11 mouse cellular contexts compared by ENCODE assay signal in the genomic region with DNA sequence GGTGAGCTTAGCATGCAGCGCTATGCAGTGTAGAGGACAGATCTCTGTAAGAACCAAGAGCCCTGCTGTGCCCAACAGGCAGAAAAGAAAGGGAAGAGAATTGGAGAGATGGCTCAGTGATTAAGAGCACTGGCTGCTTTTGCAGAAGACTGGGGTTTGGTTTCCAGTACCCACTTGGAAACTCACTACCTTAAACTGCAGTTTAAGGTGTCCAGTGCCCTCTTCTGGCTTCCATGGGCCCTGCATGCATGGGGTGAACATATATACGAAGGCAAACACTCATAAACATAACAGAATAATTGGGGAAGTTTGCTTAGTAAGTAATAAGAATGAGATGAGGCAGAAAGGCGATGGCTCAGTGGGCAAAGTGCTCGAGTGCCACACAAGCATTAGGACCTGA.
DNase-seq lines count a peak whose midpoint lies in the region; ATAC-seq and TF ChIP-seq lines count a peak whose summit lies in the region.
"Had no signal": no experiment of that assay in that cellular context is flagged by ENCODE, and none has a peak within 500 bp of the region (broad histone marks: within the 10 kb centered on the region; RNA-seq: fewer than 3 reads in every experiment).

No protein-coding gene starts in this region.

- H3K9me3 ChIP-seq in CH12.LX (replicated peaks; ENCODE audit: low read length), result peaks cover 7% of the 10 kb centered on the region
- H3K9me3 ChIP-seq in liver, embryonic 11.5 days (ENCODE audit: control insufficient read depth, low read length), result no peaks in the 10 kb centered on the region
- H3K9me3 ChIP-seq: limb, embryonic 13.5 days had no signal

- ATAC-seq in liver, embryonic 11.5 days (replicated peaks; ENCODE audit: low FRiP score), result no peak
- no peak for ATAC-seq in erythroid progenitor cell, adult 5-6 weeks (replicated peaks; ENCODE audit: low FRiP score, poor library complexity, severe bottlenecking)
- ATAC-seq in CD4-positive, CD25-positive, alpha-beta regulatory T cell, adult 4 months, result no peak
- ATAC-seq: Patski had no signal

- H3K27me3 ChIP-seq in kidney, adult 2 months (replicated peaks; ENCODE audit: control insufficient read depth, insufficient read depth, low read length), result no peaks in the 10 kb centered on the region
- H3K27me3 ChIP-seq in CH12.LX (replicated peaks), result no peaks in the 10 kb centered on the region
- no peaks in the 10 kb centered on the region for H3K27me3 ChIP-seq in liver, embryonic 11.5 days (replicated peaks; ENCODE audit: control insufficient read depth, insufficient read depth, low read length)
- H3K27me3 ChIP-seq: limb, embryonic 13.5 days; Patski had no signal

- dilution Hi-C loops in CH12.LX (cut with MboI; ENCODE audit: extremely low pct_ligation_motif_present, extremely low pct_unique_long_range_greater_than_20kb, low sequenced_read_pairs), result no loop called here

- DNase-seq in kidney, adult 2 months, result no peak
- DNase-seq in kidney, postnatal 10 days, result no peak
- DNase-seq in 416B (ENCODE audit: low read depth) (peak; percentile 72), CH12.LX (ENCODE audit: extremely low read depth) (no peak)
- no peak for DNase-seq in liver, embryonic 11.5 days (ENCODE audit: low spot score)
- DNase-seq: cerebellum, postnatal 14 days had no signal

- H3K36me3 ChIP-seq in kidney, adult 2 months (ENCODE audit: control insufficient read depth, insufficient read depth, low read length), result no peaks in the 10 kb centered on the region
- no peaks in the 10 kb centered on the region for H3K36me3 ChIP-seq in CH12.LX (replicated peaks in 1 of 2; ENCODE audit: control insufficient read depth in 1 of 2, insufficient read depth in 1 of 2, low read length in 1 of 2)
- no peaks in the 10 kb centered on the region for H3K36me3 ChIP-seq in liver, embryonic 11.5 days (ENCODE audit: control insufficient read depth, insufficient read depth, low read length)
- H3K36me3 ChIP-seq: limb, embryonic 13.5 days had no signal

- no peak overlapping the region for H3K4me3 ChIP-seq in kidney, adult 2 months (ENCODE audit: insufficient read depth, low read depth, low read length)
- no peak overlapping the region for H3K4me3 ChIP-seq in CH12.LX (replicated peaks in 1 of 3; ENCODE audit: low read depth in 2 of 3, low read length in 2 of 3, poor library complexity in 1 of 3)
- no peak overlapping the region for H3K4me3 ChIP-seq in liver, embryonic 11.5 days (ENCODE audit: low read depth, low read length)
- H3K4me3 ChIP-seq: limb, embryonic 13.5 days had no signal

- peak overlapping the region; percentile 49; the same call in 1 of the 2 replicates for H3K27ac ChIP-seq in kidney, adult 2 months (ENCODE audit: insufficient read depth, low read depth, low read length)
- no peak overlapping the region for H3K27ac ChIP-seq in CH12.LX (ENCODE audit: insufficient read depth, low read depth)
- peak overlapping the region; percentile 82 for H3K27ac ChIP-seq in liver, embryonic 11.5 days (ENCODE audit: low read depth, low read length)
- H3K27ac ChIP-seq: hindbrain, embryonic 14.5 days; limb, embryonic 13.5 days had no signal

- no peaks in the 10 kb centered on the region for H3K79me2 ChIP-seq in CH12.LX (replicated peaks; ENCODE audit: control insufficient read depth, extremely low read depth, insufficient read depth, poor library complexity, severe bottlenecking)

- H3K4me1 ChIP-seq in kidney, adult 2 months (ENCODE audit: control insufficient read depth, insufficient read depth, low read length), result no peaks in the 10 kb centered on the region
- H3K4me1 ChIP-seq in CH12.LX (ENCODE audit: control insufficient read depth in 1 of 2, insufficient read depth in 2 of 2), result peaks cover 6 to 23% of the 10 kb centered on the region in 2 experiments
- peaks cover 48% of the 10 kb centered on the region for H3K4me1 ChIP-seq in liver, embryonic 11.5 days (replicated peaks; ENCODE audit: control insufficient read depth, insufficient read depth, low read length)

- peak; percentile 34 for TF ChIP-seq RAD21 in CH12.LX (IDR thresholded peaks at IDR 0.05; ENCODE audit: low read depth, low read length)

- no peak for TF ChIP-seq EP300 in CH12.LX (IDR thresholded peaks at IDR 0.05; ENCODE audit: low read length)

- no peak overlapping the region for H3K9ac ChIP-seq in CH12.LX (ENCODE audit: insufficient read depth, low read depth)
- no peak overlapping the region for H3K9ac ChIP-seq in liver, embryonic 11.5 days (ENCODE audit: low read depth, low read length)
- H3K9ac ChIP-seq: hindbrain, embryonic 14.5 days; limb, embryonic 13.5 days had no signal

- in situ Hi-C loops in CH12.LX (cut with MboI; ENCODE audit: low pct_ligation_motif_present, low pct_unique_long_range_greater_than_20kb, low sequenced_read_pairs), result no loop called here

- H3K4me2 ChIP-seq in CH12.LX (ENCODE audit: insufficient read depth, low read depth, poor library complexity, severe bottlenecking), result no peak overlapping the region
- H3K4me2 ChIP-seq in liver, embryonic 11.5 days, result no peak overlapping the region
- H3K4me2 ChIP-seq: hindbrain, embryonic 14.5 days; limb, embryonic 13.5 days had no signal

- TF ChIP-seq POLR2A in kidney, adult 2 months (IDR thresholded peaks at IDR 0.05; ENCODE audit: low read depth, low read length), result no peak
- no peak for TF ChIP-seq POLR2A in CH12.LX (IDR thresholded peaks at IDR 0.05; ENCODE audit: low read depth, low read length)

- 98% methylated on average over 4 of the region's 4 CpGs for WGBS in kidney, adult 2 months
- 89% methylated on average over 4 of the region's 4 CpGs for WGBS in liver, embryonic 11.5 days

- TF ChIP-seq CTCF in kidney, adult 2 months (conservative IDR thresholded peaks at IDR 0.05; ENCODE audit: insufficient read depth, insufficient read length, low read depth, low read length), result peak; percentile 34; the same call in 1 of the 2 replicates
- TF ChIP-seq CTCF in CH12.LX (conservative IDR thresholded peaks at IDR 0.05 in 1 of 2, IDR thresholded peaks at IDR 0.05 in 1 of 2; ENCODE audit: low read depth in 2 of 2, low read length in 2 of 2), result peak in 1 of 2 experiments; percentile 30; a peak in 1 of 4 replicates

TF ChIP-seq in CH12.LX, 34 proteins besides CTCF, POLR2A, EP300 and RAD21:
- TF ChIP-seq SMC3 (IDR thresholded peaks at IDR 0.05; ENCODE audit: low read depth, low read length) (peak; percentile 28), MXI1 (IDR thresholded peaks at IDR 0.05; ENCODE audit: low read depth, low read length) (no peak)
